Mouse (Mus musculus): ENCODE results near the gene Acad9. TPM values are rescaled to one million over a fixed set of nuclear protein-coding genes. Genes with fewer than 3 reads are reported as not detected.
A peak's percentile ranks its signal among the peaks of the same experiment; 100 is the strongest.

The Acad9 gene
- polyA plus RNA-seq, 1 experiment from 2014 or later = 89.5 TPM

GRCm38 (mm10) chr3:36079886-36080285 lies 14.1 kb downstream of the Acad9 start:
- Histone ChIP-seq H3K4me1 (ENCODE audit: control insufficient read depth, insufficient read depth, low read length) (no peaks in the 10 kb centered on the region), H3K4me3 (ENCODE audit: low read depth, low read length) (no peak overlapping the region), H3K36me3 (ENCODE audit: control insufficient read depth, insufficient read depth, low read length) (peaks cover 50% of the 10 kb centered on the region), H3K9ac (ENCODE audit: low read depth, low read length) (no peak overlapping the region), H3K9me3 (replicated peaks; ENCODE audit: control insufficient read depth, low read length, poor library complexity, severe bottlenecking) (no peaks in the 10 kb centered on the region), H3K27me3 (ENCODE audit: control insufficient read depth, insufficient read depth, low read depth, low read length) (no peaks in the 10 kb centered on the region), H3K27ac (ENCODE audit: low read length) (no peak overlapping the region), H3K4me2 (ENCODE audit: low read length) (no peak overlapping the region)
- ATAC-seq = no peak
- WGBS = 89% methylated on average over 5 of the region's 5 CpGs

- Histone ChIP-seq H3K4me1 (ENCODE audit: control insufficient read depth, insufficient read depth, low read length) (no peaks in the 10 kb centered on the region), H3K4me3 (ENCODE audit: low read depth, low read length) (no peak overlapping the region), H3K27ac (ENCODE audit: low read length) (no peak overlapping the region), H3K9ac (ENCODE audit: low read depth, low read length) (no peak overlapping the region), H3K36me3 (ENCODE audit: control insufficient read depth, insufficient read depth, low read length) (peaks cover 53% of the 10 kb centered on the region), H3K9me3 (replicated peaks; ENCODE audit: control insufficient read depth, low read length, poor library complexity, severe bottlenecking) (no peaks in the 10 kb centered on the region), H3K27me3 (ENCODE audit: control insufficient read depth, insufficient read depth, low read depth, low read length) (no peaks in the 10 kb centered on the region), H3K4me2 (ENCODE audit: low read length) (no peak overlapping the region)
- ATAC-seq = no peak
- 95% methylated on average over 5 of the region's 5 CpGs for WGBS
These were observed 15.0 kb downstream of the Acad9 start for GRCm38 (mm10) chr3:36080741-36081140.

- Histone ChIP-seq H3K4me2 (ENCODE audit: low read length) (no peak overlapping the region), H3K27ac (ENCODE audit: low read length) (no peak overlapping the region), H3K36me3 (ENCODE audit: control insufficient read depth, insufficient read depth, low read length) (peaks cover 45% of the 10 kb centered on the region), H3K27me3 (ENCODE audit: control insufficient read depth, insufficient read depth, low read depth, low read length) (no peaks in the 10 kb centered on the region), H3K4me3 (ENCODE audit: low read depth, low read length) (no peak overlapping the region), H3K4me1 (ENCODE audit: control insufficient read depth, insufficient read depth, low read length) (no peaks in the 10 kb centered on the region), H3K9ac (ENCODE audit: low read depth, low read length) (no peak overlapping the region), H3K9me3 (replicated peaks; ENCODE audit: control insufficient read depth, low read length, poor library complexity, severe bottlenecking) (no peaks in the 10 kb centered on the region)
- 94% methylated on average over 4 of the region's 4 CpGs for WGBS
- no peak for ATAC-seq
These were observed 17.1 kb downstream of the Acad9 start for GRCm38 (mm10) chr3:36082843-36083242.

DNA sequence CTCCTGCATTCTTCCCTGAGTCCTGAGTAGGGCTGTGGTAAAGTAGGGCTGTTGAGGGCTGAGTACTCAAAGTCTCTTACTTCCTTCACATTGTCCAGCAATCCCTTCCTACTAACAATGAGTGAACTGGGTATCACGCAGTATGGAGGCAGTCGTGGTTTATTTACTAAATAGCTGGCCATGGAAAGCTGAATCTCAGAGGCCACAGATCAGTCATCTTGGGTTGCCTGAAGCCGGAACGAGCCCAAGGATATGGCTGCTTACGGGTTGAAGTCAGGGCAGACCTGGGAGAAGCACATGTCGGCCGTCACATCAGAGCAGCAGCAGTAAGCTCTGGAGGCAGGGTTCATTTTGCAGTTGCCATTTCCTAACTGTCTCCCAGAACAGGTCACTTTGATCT lies 17.6 kb downstream of the Acad9 start:
- Histone ChIP-seq H3K27me3 (ENCODE audit: control insufficient read depth, insufficient read depth, low read depth, low read length) (no peaks in the 10 kb centered on the region), H3K36me3 (ENCODE audit: control insufficient read depth, insufficient read depth, low read length) (peaks cover 49% of the 10 kb centered on the region), H3K9ac (ENCODE audit: low read depth, low read length) (no peak overlapping the region), H3K4me2 (ENCODE audit: low read length) (no peak overlapping the region), H3K27ac (ENCODE audit: low read length) (no peak overlapping the region), H3K4me3 (ENCODE audit: low read depth, low read length) (no peak overlapping the region), H3K9me3 (replicated peaks; ENCODE audit: control insufficient read depth, low read length, poor library complexity, severe bottlenecking) (no peaks in the 10 kb centered on the region), H3K4me1 (ENCODE audit: control insufficient read depth, insufficient read depth, low read length) (no peaks in the 10 kb centered on the region)
- no peak for ATAC-seq
- WGBS = 94% methylated on average over 7 of the region's 7 CpGs

DNA sequence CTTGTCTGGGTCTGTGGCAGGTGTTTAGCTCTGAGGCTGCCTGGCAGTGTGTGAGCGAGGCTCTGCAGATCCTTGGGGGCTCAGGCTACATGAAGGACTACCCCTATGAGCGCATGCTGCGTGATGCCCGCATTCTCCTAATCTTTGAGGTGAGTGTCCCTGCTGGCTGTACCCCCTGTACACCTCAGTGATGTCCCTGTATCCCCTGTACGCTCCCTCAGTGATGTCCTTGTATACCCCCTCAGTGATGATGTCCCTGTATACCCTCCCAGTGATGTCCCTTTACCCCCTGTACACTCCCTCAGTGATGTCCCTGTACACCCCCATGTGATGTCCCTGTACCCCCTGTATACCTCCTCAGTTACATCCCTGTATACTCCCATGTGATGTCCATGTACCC lies 19.6 kb downstream of the Acad9 start:
- Histone ChIP-seq H3K4me2 (ENCODE audit: low read length) (no peak overlapping the region), H3K27ac (ENCODE audit: low read length) (no peak overlapping the region), H3K9me3 (replicated peaks; ENCODE audit: control insufficient read depth, low read length, poor library complexity, severe bottlenecking) (no peaks in the 10 kb centered on the region), H3K4me1 (ENCODE audit: control insufficient read depth, insufficient read depth, low read length) (no peaks in the 10 kb centered on the region), H3K9ac (ENCODE audit: low read depth, low read length) (no peak overlapping the region), H3K36me3 (ENCODE audit: control insufficient read depth, insufficient read depth, low read length) (peaks cover 52% of the 10 kb centered on the region), H3K27me3 (ENCODE audit: control insufficient read depth, insufficient read depth, low read depth, low read length) (no peaks in the 10 kb centered on the region), H3K4me3 (ENCODE audit: low read depth, low read length) (no peak overlapping the region)
- ATAC-seq = peak; percentile 54; the same call in 1 of the 2 replicates
- 98% methylated on average over 5 of the region's 5 CpGs for WGBS

- Histone ChIP-seq H3K4me2 (ENCODE audit: low read length) (no peak overlapping the region), H3K9me3 (replicated peaks; ENCODE audit: control insufficient read depth, low read length, poor library complexity, severe bottlenecking) (no peaks in the 10 kb centered on the region), H3K36me3 (ENCODE audit: control insufficient read depth, insufficient read depth, low read length) (peaks cover 53% of the 10 kb centered on the region), H3K9ac (ENCODE audit: low read depth, low read length) (no peak overlapping the region), H3K27me3 (ENCODE audit: control insufficient read depth, insufficient read depth, low read depth, low read length) (no peaks in the 10 kb centered on the region), H3K27ac (ENCODE audit: low read length) (no peak overlapping the region), H3K4me3 (ENCODE audit: low read depth, low read length) (no peak overlapping the region), H3K4me1 (ENCODE audit: control insufficient read depth, insufficient read depth, low read length) (no peaks in the 10 kb centered on the region)
- ATAC-seq = no peak
- 93% methylated on average over 9 of the region's 9 CpGs for WGBS
These were observed 21.8 kb downstream of the Acad9 start for GRCm38 (mm10) chr3:36087591-36087990.

- no peak overlapping the region for H3K9ac ChIP-seq (ENCODE audit: low read depth, low read length)
- no peak overlapping the region for H3K27ac ChIP-seq (ENCODE audit: low read length)
- WGBS = 89% methylated on average over 2 of the region's 2 CpGs
- H3K4me2 ChIP-seq (ENCODE audit: low read length) = no peak overlapping the region
- no peak for ATAC-seq
- no peaks in the 10 kb centered on the region for H3K4me1 ChIP-seq (ENCODE audit: control insufficient read depth, insufficient read depth, low read length)
- H3K4me3 ChIP-seq (ENCODE audit: low read depth, low read length) = no peak overlapping the region
- H3K27me3 ChIP-seq (ENCODE audit: control insufficient read depth, insufficient read depth, low read depth, low read length) = no peaks in the 10 kb centered on the region
- H3K36me3 ChIP-seq (ENCODE audit: control insufficient read depth, insufficient read depth, low read length) = peaks cover 14% of the 10 kb centered on the region
- H3K9me3 ChIP-seq (replicated peaks; ENCODE audit: control insufficient read depth, low read length, poor library complexity, severe bottlenecking) = no peaks in the 10 kb centered on the region
These were observed 29.6 kb downstream of the Acad9 start for GRCm38 (mm10) chr3:36095371-36095770.

DNA sequence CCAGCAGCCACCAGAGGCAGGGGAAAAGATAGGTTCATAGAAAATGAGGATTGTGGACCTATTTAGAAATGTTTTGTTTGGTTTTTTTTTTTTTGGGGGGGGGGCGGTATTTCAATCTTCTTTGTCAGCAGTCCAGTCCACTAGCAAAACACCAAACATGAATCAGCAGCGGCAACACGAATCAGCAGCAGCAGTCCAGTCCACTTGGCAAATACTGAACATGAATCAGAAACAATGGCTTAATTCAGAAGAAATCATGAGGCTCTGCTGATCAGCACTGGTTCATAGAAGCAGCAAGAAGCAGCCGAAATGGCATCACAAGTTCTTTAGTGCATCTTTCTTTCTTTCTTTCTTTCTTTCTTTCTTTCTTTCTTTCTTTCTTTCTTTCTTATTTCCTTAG lies 50.3 kb downstream of the Acad9 start:
- no peak for ATAC-seq
- no peak overlapping the region for H3K4me2 ChIP-seq (ENCODE audit: low read length)
- H3K27me3 ChIP-seq (ENCODE audit: control insufficient read depth, insufficient read depth, low read depth, low read length) = no peaks in the 10 kb centered on the region
- H3K27ac ChIP-seq (ENCODE audit: low read length) = no peak overlapping the region
- no peak overlapping the region for H3K4me3 ChIP-seq (ENCODE audit: low read depth, low read length)
- H3K36me3 ChIP-seq (ENCODE audit: control insufficient read depth, insufficient read depth, low read length) = no peaks in the 10 kb centered on the region
- H3K4me1 ChIP-seq (ENCODE audit: control insufficient read depth, insufficient read depth, low read length) = no peaks in the 10 kb centered on the region
- WGBS = 84% methylated on average over 4 of the region's 4 CpGs
- no peaks in the 10 kb centered on the region for H3K9me3 ChIP-seq (replicated peaks; ENCODE audit: control insufficient read depth, low read length, poor library complexity, severe bottlenecking)
- H3K9ac ChIP-seq (ENCODE audit: low read depth, low read length) = no peak overlapping the region

DNA sequence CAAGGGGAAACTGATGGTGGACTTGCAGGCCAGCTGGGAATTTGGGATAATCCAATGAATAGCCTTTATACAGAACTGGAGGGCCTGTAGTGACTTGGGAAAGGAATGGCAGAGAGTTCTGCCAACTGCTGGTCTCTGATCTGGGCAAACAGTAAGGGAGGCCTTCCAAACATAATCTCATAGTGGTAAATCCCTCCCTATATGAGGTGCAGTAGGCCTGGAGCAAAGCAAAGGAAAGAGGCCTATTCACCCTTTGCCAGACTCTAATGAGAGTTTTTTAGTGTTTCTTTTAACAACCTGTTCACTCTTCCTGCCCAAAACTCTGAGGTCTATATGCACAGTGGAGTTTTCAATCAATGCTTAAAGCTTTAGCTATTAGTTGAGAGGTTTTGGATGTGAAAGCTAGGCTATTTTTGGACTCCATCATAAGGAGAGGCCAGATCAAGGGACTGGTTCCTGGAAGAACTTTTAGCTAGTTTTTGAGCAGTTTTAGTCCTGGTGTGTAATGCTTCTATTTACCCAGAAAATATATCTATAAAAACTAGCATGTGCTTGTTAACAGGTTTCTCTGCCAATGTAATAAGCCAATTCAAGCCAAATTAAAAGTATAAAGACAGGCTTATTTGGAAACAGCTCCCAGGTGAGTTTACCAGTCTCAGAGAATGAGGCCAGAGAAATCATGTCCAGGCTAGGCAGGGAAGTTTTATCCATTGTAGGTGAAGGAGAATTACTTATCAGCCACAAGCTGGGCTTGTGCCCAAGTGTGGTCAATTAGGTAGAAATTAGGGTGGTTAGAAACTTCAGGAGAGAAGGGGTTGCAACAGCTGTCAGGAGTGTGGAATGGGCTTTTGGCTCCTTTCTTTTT lies 54.1 kb downstream of the Acad9 start:
- Histone ChIP-seq H3K27ac (ENCODE audit: low read length) (no peak overlapping the region), H3K4me2 (ENCODE audit: low read length) (no peak overlapping the region), H3K4me3 (ENCODE audit: low read depth, low read length) (no peak overlapping the region), H3K9me3 (replicated peaks; ENCODE audit: control insufficient read depth, low read length, poor library complexity, severe bottlenecking) (no peaks in the 10 kb centered on the region; the same call in 1 of the 2 replicates), H3K4me1 (ENCODE audit: control insufficient read depth, insufficient read depth, low read length) (no peaks in the 10 kb centered on the region), H3K9ac (ENCODE audit: low read depth, low read length) (no peak overlapping the region), H3K36me3 (ENCODE audit: control insufficient read depth, insufficient read depth, low read length) (no peaks in the 10 kb centered on the region), H3K27me3 (ENCODE audit: control insufficient read depth, insufficient read depth, low read depth, low read length) (no peaks in the 10 kb centered on the region)
- no peak for ATAC-seq

Data from midbrain, embryonic 16.5 days (tissue).